Mouse (Mus musculus) lung, postnatal 14 days (tissue): ENCODE measurements at regions not wholly inside any gene's neighbourhood (a gene's known extent, or its start where the extent isn't known, plus 50 kb on each side); places are given as distances from the start of the nearest gene placed in this dataset.
"Not testable (repeated sequence)": the region's sequence is repeated elsewhere in the genome, so short reads cannot be mapped to it uniquely, and the experiment has no call there.

Experiments used
- DNase-seq: peaks from one replicate; pipeline ENCODE4 v3.0.0; 2021

- DNase-seq, result not testable (repeated sequence)
Measured at GRCm38 (mm10) chr9:6845281-6845680, 339.0 kb downstream of the Dync2h1 start.

- not testable (repeated sequence) for DNase-seq
Measured at GRCm38 (mm10) chr9:6834936-6835335, 349.3 kb downstream of the Dync2h1 start.

GRCm38 (mm10) chr9:6834470-6834869 lies 349.8 kb downstream of the Dync2h1 start:
- DNase-seq, result no peak

GRCm38 (mm10) chr9:6832862-6833261 lies 351.4 kb downstream of the Dync2h1 start:
- DNase-seq, result no peak

GRCm38 (mm10) chr9:6831642-6832041 lies 352.6 kb downstream of the Dync2h1 start:
- DNase-seq, result not testable (repeated sequence)

- no peak for DNase-seq
Measured at GRCm38 (mm10) chr9:6826581-6826980, 357.7 kb downstream of the Dync2h1 start.

- DNase-seq, result no peak
Measured at GRCm38 (mm10) chr9:6825609-6826008, 358.6 kb downstream of the Dync2h1 start.

- not testable (repeated sequence) for DNase-seq
Measured at GRCm38 (mm10) chr9:6823946-6824345, 360.3 kb downstream of the Dync2h1 start.

- DNase-seq, result no peak
Measured at GRCm38 (mm10) chr9:6823536-6823935, 360.7 kb downstream of the Dync2h1 start.

- DNase-seq, result no peak
Measured at GRCm38 (mm10) chr9:6776671-6777070, 407.6 kb downstream of the Dync2h1 start.

GRCm38 (mm10) chr9:6741478-6741877 lies 442.8 kb downstream of the Dync2h1 start:
- DNase-seq, result no peak

- no peak for DNase-seq
Measured at GRCm38 (mm10) chr9:6736411-6736810, 447.8 kb downstream of the Dync2h1 start.

GRCm38 (mm10) chr9:6726411-6726810 lies 456.8 kb upstream of the Ddi1 start:
- DNase-seq, result no peak

GRCm38 (mm10) chr9:6677225-6677718 lies 407.6 kb upstream of the Ddi1 start:
- DNase-seq, result no peak

GRCm38 (mm10) chr9:6668001-6668969 lies 398.6 kb upstream of the Ddi1 start:
- peak; percentile 77 for DNase-seq

GRCm38 (mm10) chr9:6665679-6666078 lies 396.0 kb upstream of the Ddi1 start:
- DNase-seq, result no peak

GRCm38 (mm10) chr9:6652267-6652994 lies 382.8 kb upstream of the Ddi1 start:
- DNase-seq, result no peak

GRCm38 (mm10) chr9:6651572-6652236 lies 382.1 kb upstream of the Ddi1 start:
- DNase-seq, result no peak

GRCm38 (mm10) chr9:6645796-6646309 lies 376.2 kb upstream of the Ddi1 start:
- no peak for DNase-seq

- no peak for DNase-seq
Measured at GRCm38 (mm10) chr9:6645321-6645720, 375.7 kb upstream of the Ddi1 start.

GRCm38 (mm10) chr9:6617155-6617554 lies 347.5 kb upstream of the Ddi1 start:
- DNase-seq, result no peak

- no peak for DNase-seq
Measured at GRCm38 (mm10) chr9:6609284-6609627, 339.6 kb upstream of the Ddi1 start.
